Mouse (Mus musculus) intestine, postnatal 0 days (tissue): ENCODE results near the gene Lepr. TPM values are rescaled to one million over a fixed set of nuclear protein-coding genes. Genes with fewer than 3 reads are reported as not detected.

Experiments used
- ATAC-seq: fragments of 200-750 bp; cut with Nextera tagmentation; 2 replicates; pipeline ENCODE4 v1.8.0; 2017; ENCODE audit warnings: mild to moderate bottlenecking, moderate TSS enrichment, moderate library complexity
- H3K27ac ChIP-seq: fragments of 300-500 bp; sonication (generic); 2 replicates; pipeline ENCODE4 v1.5.1; 2014; ENCODE audit warnings: mild to moderate bottlenecking, low read depth, low read length, moderate library complexity
- H3K27me3 ChIP-seq: fragments of 300-500 bp; sonication (generic); replicated peaks from 2 replicates; pipeline ENCODE4 v1.6.1; 2014; ENCODE audit warnings: low read length, mixed read lengths; ENCODE audit not compliant: control insufficient read depth, insufficient read depth
- H3K36me3 ChIP-seq: fragments of 300-500 bp; sonication (generic); 2 replicates; pipeline ENCODE4 v1.6.1; 2014; ENCODE audit warnings: mild to moderate bottlenecking, moderate library complexity; ENCODE audit not compliant: control insufficient read depth, insufficient read depth
- H3K4me1 ChIP-seq: fragments of 300-500 bp; sonication (generic); replicated peaks from 2 replicates; pipeline ENCODE4 v1.6.1; 2014; ENCODE audit warnings: antibody characterized with exemption, low read length, mixed read lengths; ENCODE audit not compliant: control insufficient read depth, insufficient read depth
- H3K4me2 ChIP-seq: fragments of 300-500 bp; sonication (generic); replicated peaks from 2 replicates; pipeline ENCODE4 v1.6.1; 2014; ENCODE audit warnings: low read depth, mild to moderate bottlenecking, moderate library complexity
- H3K4me3 ChIP-seq: fragments of 300-500 bp; sonication (generic); 2 replicates; pipeline ENCODE4 v1.5.1; 2014; ENCODE audit warnings: low read depth, low read length
- H3K9ac ChIP-seq: fragments of 300-500 bp; sonication (generic); 2 replicates; pipeline ENCODE4 v1.6.1; 2014; ENCODE audit warnings: mild to moderate bottlenecking, low read depth, low read length
- H3K9me3 ChIP-seq: fragments of 300-500 bp; sonication (generic); 2 replicates; pipeline ENCODE4 v1.6.1; 2016; ENCODE audit warnings: mixed run types; ENCODE audit not compliant: control insufficient read depth
- CTCF ChIP-seq: sonication (generic); IDR thresholded peaks from 2 replicates; pipeline ENCODE4 v1.5.1; 2016; ENCODE audit warnings: low read depth, mild to moderate bottlenecking, control low read depth, antibody characterized with exemption, moderate library complexity
- WGBS: fragments of 180-500 bp; shearing (Covaris S2); extraction: QIAGEN DNeasy Blood & Tissue Kit; methylation state at CpG from one replicate; pipeline ENCODE4 v1.1.7; 2014; 5-methylcytosine and 5-hydroxymethylcytosine counted together
- polyA plus RNA-seq: library from polyadenylated mRNA; unstranded; fragments of >200 nt; fragmentation: Nextera tagmentation; extraction: Ambion mirVana; gene quantifications from 2 replicates; pipeline ENCODE4 v1.2.1, GENCODE M21; 2015

Gene Lepr
- polyA plus RNA-seq, 1 experiment from 2014 or later: 1.9 TPM

DNA sequence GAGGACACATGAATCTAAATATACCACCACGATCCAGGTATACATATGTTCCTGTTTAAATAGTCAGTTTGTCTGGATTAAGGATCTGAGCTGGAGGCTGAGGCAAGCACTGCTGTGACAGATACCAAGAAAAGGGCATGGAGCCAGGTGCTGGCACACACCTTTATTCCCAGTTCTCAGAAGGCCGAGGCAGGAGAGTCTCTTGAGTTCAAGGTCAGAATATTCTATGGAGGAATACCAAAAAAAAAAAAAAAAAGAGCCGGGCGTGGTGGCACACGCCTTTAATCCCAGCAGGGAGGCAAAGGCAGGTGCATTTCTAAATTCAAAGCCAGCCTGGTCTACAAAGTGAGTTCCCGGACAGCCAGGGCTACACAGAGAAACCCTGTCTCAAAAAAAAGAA, 145.1 kb downstream of the Lepr start:
- Histone ChIP-seq H3K9me3 (no peaks in the 10 kb centered on the region), H3K9ac (no peak overlapping the region), H3K4me1 (no peaks in the 10 kb centered on the region), H3K36me3 (no peaks in the 10 kb centered on the region), H3K4me2 (no peak overlapping the region), H3K27ac (no peak overlapping the region), H3K27me3 (no peaks in the 10 kb centered on the region), H3K4me3 (no peak overlapping the region)
- no peak for ATAC-seq
- no peak for TF ChIP-seq CTCF
- WGBS: 84% methylated on average over 6 of the region's 6 CpGs

Other genes starting within 250 kb of the Lepr start
- 0.98 and 1.2 TPM in 2 replicates for gene Dnajc6, start 220.8 kb upstream of the Lepr start, polyA plus RNA-seq
- 130 and 137 TPM in 2 replicates for gene Leprot, start 69.7 kb upstream of the Lepr start, polyA plus RNA-seq
- gene B020004J07Rik, start 126.6 kb downstream of the Lepr start, polyA plus RNA-seq: not detected in 2 replicates
- not detected in 2 replicates for gene C130073F10Rik, start 176.4 kb downstream of the Lepr start, polyA plus RNA-seq
- gene Gm12800, start 191.7 kb downstream of the Lepr start, polyA plus RNA-seq: not detected in 2 replicates
- gene Gm12794, start 223.0 kb downstream of the Lepr start, polyA plus RNA-seq: not detected in 2 replicates